ENCODE assay signal across 8 mouse cellular contexts in the genomic region with DNA sequence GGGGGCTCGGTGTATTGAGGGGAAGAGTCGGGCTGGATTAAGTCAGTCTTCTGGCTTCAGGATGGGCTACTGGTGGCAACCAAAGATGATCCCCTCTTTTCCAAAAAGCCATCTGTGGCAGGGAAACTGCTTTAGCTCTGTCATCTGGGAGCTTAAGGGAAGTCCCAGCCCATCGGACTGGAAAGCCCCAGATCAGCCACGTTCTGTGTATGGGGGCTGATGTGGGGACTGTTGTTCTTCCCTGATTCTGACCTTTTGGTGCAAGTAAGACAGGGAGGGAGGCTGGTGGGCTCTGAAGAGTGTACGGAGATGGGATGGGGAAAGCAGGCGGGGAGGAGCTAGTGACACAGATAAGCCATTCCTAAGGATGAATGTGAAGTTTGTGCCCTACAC. TPM values are rescaled to one million over a fixed set of nuclear protein-coding genes. Genes with fewer than 3 reads are reported as not detected.
DNase-seq lines count a peak whose midpoint lies in the region; ATAC-seq and TF ChIP-seq lines count a peak whose summit lies in the region.

No protein-coding gene starts in this region.

- no peak overlapping the region for H3K4me3 ChIP-seq in neural tube, embryonic 11.5 days (ENCODE audit: low read depth, low read length)
- peak overlapping the region; percentile 24 for H3K4me3 ChIP-seq in forebrain, embryonic 15.5 days
- peak overlapping the region; percentile 4; the same call in 1 of the 2 replicates for H3K4me3 ChIP-seq in limb, embryonic 14.5 days (replicated peaks; ENCODE audit: low read length)
- no peak overlapping the region for H3K4me3 ChIP-seq in stomach, embryonic 14.5 days (ENCODE audit: low read depth, low read length)

- ATAC-seq in neural tube, embryonic 11.5 days (ENCODE audit: insufficient read depth, low FRiP score, low TSS enrichment), result no peak
- ATAC-seq in forebrain, embryonic 15.5 days (replicated peaks), result no peak
- ATAC-seq in limb, embryonic 14.5 days (ENCODE audit: low FRiP score, low read depth), result no peak
- no peak for ATAC-seq in stomach, embryonic 14.5 days (ENCODE audit: insufficient number of reproducible peaks, insufficient read depth, low FRiP score, low read depth)
- ATAC-seq in erythroblast, adult 5-6 weeks (replicated peaks; ENCODE audit: low FRiP score, poor library complexity, severe bottlenecking), result no peak
- no peak for ATAC-seq in inflammation-experienced regulatory T-cells, adult 6 months

- no peak for TF ChIP-seq POLR2A in limb, embryonic 14.5 days (IDR thresholded peaks at IDR 0.05; ENCODE audit: borderline replicate concordance, extremely low read depth, insufficient read depth, insufficient read length)

- 13% methylated on average over 6 of the region's 6 CpGs for WGBS in neural tube, embryonic 11.5 days
- WGBS in forebrain, embryonic 15.5 days, result 11% methylated on average over 6 of the region's 6 CpGs
- 16% methylated on average over 6 of the region's 6 CpGs for WGBS in limb, embryonic 14.5 days
- WGBS in stomach, embryonic 14.5 days, result 12% methylated on average over 6 of the region's 6 CpGs

- peaks cover 47% of the 10 kb centered on the region for H3K4me1 ChIP-seq in neural tube, embryonic 11.5 days (ENCODE audit: control insufficient read depth, insufficient read depth, low read length)
- peaks cover 64% of the 10 kb centered on the region for H3K4me1 ChIP-seq in forebrain, embryonic 15.5 days
- peaks cover 61% of the 10 kb centered on the region for H3K4me1 ChIP-seq in limb, embryonic 14.5 days (ENCODE audit: control insufficient read depth, insufficient read depth, low read length)
- peaks cover 41% of the 10 kb centered on the region for H3K4me1 ChIP-seq in stomach, embryonic 14.5 days (ENCODE audit: control insufficient read depth, insufficient read depth, low read length)

- H3K9me3 ChIP-seq in neural tube, embryonic 11.5 days (ENCODE audit: control insufficient read depth, low read length), result no peaks in the 10 kb centered on the region
- no peaks in the 10 kb centered on the region for H3K9me3 ChIP-seq in forebrain, embryonic 15.5 days
- no peaks in the 10 kb centered on the region for H3K9me3 ChIP-seq in limb, embryonic 14.5 days (ENCODE audit: control insufficient read depth, low read length)
- no peaks in the 10 kb centered on the region for H3K9me3 ChIP-seq in stomach, embryonic 14.5 days (ENCODE audit: control insufficient read depth, low read depth, low read length)

- no peak for DNase-seq in neural tube, embryonic 11.5 days (ENCODE audit: low spot score)
- no peak for DNase-seq in neural tube, embryonic 10.5 days (ENCODE audit: extremely low spot score, low spot score)
- DNase-seq in limb, embryonic 14.5 days (ENCODE audit: low spot score), result no peak
- DNase-seq in layer of hippocampus, postnatal 36 days, result no peak

- no peaks in the 10 kb centered on the region for H3K27me3 ChIP-seq in neural tube, embryonic 11.5 days (ENCODE audit: control insufficient read depth, insufficient read depth, low read length)
- H3K27me3 ChIP-seq in forebrain, embryonic 15.5 days, result no peaks in the 10 kb centered on the region
- H3K27me3 ChIP-seq in limb, embryonic 14.5 days (ENCODE audit: control insufficient read depth, insufficient read depth, low read length), result no peaks in the 10 kb centered on the region
- no peaks in the 10 kb centered on the region for H3K27me3 ChIP-seq in stomach, embryonic 14.5 days (ENCODE audit: control insufficient read depth, insufficient read depth, low read length)

- 0 out of 2 replicates have a peak overlapping the region, but pooled peaks have one; percentile 9 for H3K9ac ChIP-seq in neural tube, embryonic 11.5 days (ENCODE audit: low read length)
- peak overlapping the region; percentile 27; the same call in 1 of the 2 replicates for H3K9ac ChIP-seq in forebrain, embryonic 15.5 days (replicated peaks)
- H3K9ac ChIP-seq in limb, embryonic 14.5 days (ENCODE audit: low read depth, low read length, severe bottlenecking), result 0 out of 2 replicates have a peak overlapping the region, but pooled peaks have one; percentile 3
- no peak overlapping the region; the same call in 1 of the 2 replicates for H3K9ac ChIP-seq in stomach, embryonic 14.5 days (replicated peaks; ENCODE audit: low read depth, low read length)

- no peaks in the 10 kb centered on the region for H3K36me3 ChIP-seq in neural tube, embryonic 11.5 days (ENCODE audit: control insufficient read depth, insufficient read depth, low read length)
- no peaks in the 10 kb centered on the region for H3K36me3 ChIP-seq in forebrain, embryonic 15.5 days
- no peaks in the 10 kb centered on the region for H3K36me3 ChIP-seq in limb, embryonic 14.5 days (ENCODE audit: control insufficient read depth, insufficient read depth, low read length)
- H3K36me3 ChIP-seq in stomach, embryonic 14.5 days (ENCODE audit: control insufficient read depth, insufficient read depth, low read length), result no peaks in the 10 kb centered on the region

- H3K27ac ChIP-seq in neural tube, embryonic 11.5 days (ENCODE audit: low read depth, low read length), result peak overlapping the region; percentile 51
- peak overlapping the region; percentile 85 for H3K27ac ChIP-seq in forebrain, embryonic 15.5 days (replicated peaks)
- H3K27ac ChIP-seq in limb, embryonic 14.5 days (replicated peaks; ENCODE audit: low read depth, low read length), result peak overlapping the region; percentile 55; the same call in 1 of the 2 replicates
- H3K27ac ChIP-seq in stomach, embryonic 14.5 days (ENCODE audit: low read length), result peak overlapping the region; percentile 86

- peak overlapping the region; percentile 39 for H3K4me2 ChIP-seq in neural tube, embryonic 11.5 days (ENCODE audit: low read depth)
- H3K4me2 ChIP-seq in forebrain, embryonic 15.5 days (replicated peaks), result peak overlapping the region; percentile 44
- peak overlapping the region; percentile 39 for H3K4me2 ChIP-seq in limb, embryonic 14.5 days (replicated peaks; ENCODE audit: low read depth, low read length, severe bottlenecking)
- peak overlapping the region; percentile 45 for H3K4me2 ChIP-seq in stomach, embryonic 14.5 days (replicated peaks; ENCODE audit: low read depth, low read length)

RNA-seq across cellular contexts. Expression of gene Trim8, which starts 22.6 kb away (rescaled TPM):
- polyA plus RNA-seq in neural tube, embryonic 11.5 days (2014; fragmentation: Nextera tagmentation; extraction: Ambion mirVana), result 26.6 and 28.7 TPM in 2 replicates
- polyA plus RNA-seq in forebrain, embryonic 15.5 days (2015; fragmentation: Nextera tagmentation; extraction: Ambion mirVana), result 28.0 and 29.4 TPM in 2 replicates
- polyA plus RNA-seq in limb, embryonic 14.5 days (2012; rRNA removed), result 22.7 and 32.5 TPM in 2 replicates
- polyA plus RNA-seq in limb, embryonic 14.5 days (2014; fragmentation: Nextera tagmentation; extraction: Ambion mirVana), result 21.5 and 23.1 TPM in 2 replicates
- polyA plus RNA-seq in stomach, embryonic 14.5 days (2014; fragmentation: Nextera tagmentation; extraction: Ambion mirVana), result 22.3 and 23.5 TPM in 2 replicates
- 100 to 1,000 TPM; 105 TPM for total RNA-seq in layer of hippocampus, postnatal 36 days (2021)
- total RNA-seq in erythroblast, adult 5-6 weeks (2015; ENCODE audit: low replicate concordance), result 5.4 and 6.1 TPM in 2 replicates
- 2.0 and 6.4 TPM in 2 replicates for total RNA-seq in erythroblast, adult 5-6 weeks (2017; ENCODE audit: low replicate concordance)
- 10 to 100 TPM; 24.1 to 26.3 (median 25.9) TPM for polyA plus RNA-seq in inflammation-experienced regulatory T-cells, adult 6 months (2017; shearing (Covaris generic))

RNA-seq across cellular contexts. Expression of gene Arl3, which starts 48.9 kb away (rescaled TPM):
- polyA plus RNA-seq in neural tube, embryonic 11.5 days (2014; fragmentation: Nextera tagmentation; extraction: Ambion mirVana), result 123 and 131 TPM in 2 replicates
- 238 and 241 TPM in 2 replicates for polyA plus RNA-seq in forebrain, embryonic 15.5 days (2015; fragmentation: Nextera tagmentation; extraction: Ambion mirVana)
- polyA plus RNA-seq in limb, embryonic 14.5 days (2012; rRNA removed), result 93.0 and 120 TPM in 2 replicates
- 87.2 and 97.8 TPM in 2 replicates for polyA plus RNA-seq in limb, embryonic 14.5 days (2014; fragmentation: Nextera tagmentation; extraction: Ambion mirVana)
- polyA plus RNA-seq in stomach, embryonic 14.5 days (2014; fragmentation: Nextera tagmentation; extraction: Ambion mirVana), result 89.4 and 98.7 TPM in 2 replicates
- total RNA-seq in layer of hippocampus, postnatal 36 days (2021), result 100 to 1,000 TPM; 123 to 126 TPM
- 4.2 and 5.9 TPM in 2 replicates for total RNA-seq in erythroblast, adult 5-6 weeks (2015; ENCODE audit: low replicate concordance)
- 3.2 and 4.2 TPM in 2 replicates for total RNA-seq in erythroblast, adult 5-6 weeks (2017; ENCODE audit: low replicate concordance)
- polyA plus RNA-seq in inflammation-experienced regulatory T-cells, adult 6 months (2017; shearing (Covaris generic)), result 10 to 100 TPM; 25.9 to 27.1 (median 26.8) TPM

RNA-seq across cellular contexts. Expression of gene Sfxn2, which starts 49.0 kb away (rescaled TPM):
- polyA plus RNA-seq in neural tube, embryonic 11.5 days (2014; fragmentation: Nextera tagmentation; extraction: Ambion mirVana), result 12.7 and 14.1 TPM in 2 replicates
- 12.6 and 13.7 TPM in 2 replicates for polyA plus RNA-seq in forebrain, embryonic 15.5 days (2015; fragmentation: Nextera tagmentation; extraction: Ambion mirVana)
- 26.4 and 26.7 TPM in 2 replicates for polyA plus RNA-seq in limb, embryonic 14.5 days (2012; rRNA removed)
- 21.2 and 22.0 TPM in 2 replicates for polyA plus RNA-seq in limb, embryonic 14.5 days (2014; fragmentation: Nextera tagmentation; extraction: Ambion mirVana)
- polyA plus RNA-seq in stomach, embryonic 14.5 days (2014; fragmentation: Nextera tagmentation; extraction: Ambion mirVana), result 19.3 and 20.8 TPM in 2 replicates
- total RNA-seq in layer of hippocampus, postnatal 36 days (2021), result 1 to 10 TPM; 4.9 to 8.5 TPM
- 1.9 TPM in 2 replicates for total RNA-seq in erythroblast, adult 5-6 weeks (2015; ENCODE audit: low replicate concordance)
- total RNA-seq in erythroblast, adult 5-6 weeks (2017; ENCODE audit: low replicate concordance), result 2.9 and 3.9 TPM in 2 replicates
- polyA plus RNA-seq in inflammation-experienced regulatory T-cells, adult 6 months (2017; shearing (Covaris generic)), result 1 to 10 TPM; 3.8 to 9.2 (median 8.7) TPM

Comparison
In these comparisons a context has a peak if more than half of its experiments do, and no peak if none do; other contexts are left out.
1. H3K4me3 ChIP-seq: peak in forebrain, embryonic 15.5 days (single experiment) and limb, embryonic 14.5 days (single experiment); none in neural tube, embryonic 11.5 days (single experiment) and stomach, embryonic 14.5 days (single experiment).
2. Peak in every context shown above with its lines, with median percentiles within 50 percentile points of each other: H3K27ac ChIP-seq and H3K4me2 ChIP-seq.